Mouse (Mus musculus): ENCODE results near the gene Slc29a3.

DNA sequence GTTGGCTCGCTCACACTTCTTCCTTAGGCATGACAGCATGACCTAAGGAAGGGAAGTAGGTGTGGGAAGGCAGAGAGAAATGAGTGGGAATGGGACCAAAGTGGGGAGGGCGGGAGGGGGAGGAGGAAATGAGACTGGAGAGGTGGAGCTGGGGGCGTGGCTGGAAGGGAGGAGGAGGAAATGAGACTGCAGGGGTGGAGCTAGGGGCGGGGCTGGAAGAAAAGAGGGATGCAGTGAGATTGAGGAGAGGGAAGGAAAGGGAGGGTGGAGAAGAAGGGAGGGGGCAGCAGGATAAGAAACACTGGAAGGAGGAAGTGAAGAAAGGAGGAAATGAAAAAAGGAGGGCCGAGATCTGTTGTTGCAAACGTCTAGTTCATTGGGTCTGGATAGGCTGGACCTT, 61.6 kb downstream of the Slc29a3 start:
- no peak for TF ChIP-seq CTCF (IDR thresholded peaks at IDR 0.05; ENCODE audit: low read depth, low read length)
- no peak for TF ChIP-seq POLR2A (IDR thresholded peaks at IDR 0.05; ENCODE audit: extremely low read depth, insufficient read depth, low read length)
